12 mouse cellular contexts compared by ENCODE assay signal in genomic region chr4:67607166-67607565, GRCm38 (mm10).
"Had no signal": no experiment of that assay in that cellular context is flagged by ENCODE, and none has a peak within 500 bp of the region (broad histone marks: within the 10 kb centered on the region; RNA-seq: fewer than 3 reads in every experiment).

No protein-coding gene starts in this region.

- DNase-seq: gastrocnemius, adult 2 months; gastrocnemius, postnatal 10 days; gastrocnemius, postnatal 25 days; heart, adult 18-20 months; heart, postnatal 10 days; heart, postnatal 4 days; kidney, adult 18-20 months; kidney, adult 8-10 months; kidney, postnatal 10 days; kidney, postnatal 4 days; liver; liver, embryonic 13.5 days had no signal
